Comparison of ENCODE assay signal across 12 mouse cellular contexts in the genomic region with DNA sequence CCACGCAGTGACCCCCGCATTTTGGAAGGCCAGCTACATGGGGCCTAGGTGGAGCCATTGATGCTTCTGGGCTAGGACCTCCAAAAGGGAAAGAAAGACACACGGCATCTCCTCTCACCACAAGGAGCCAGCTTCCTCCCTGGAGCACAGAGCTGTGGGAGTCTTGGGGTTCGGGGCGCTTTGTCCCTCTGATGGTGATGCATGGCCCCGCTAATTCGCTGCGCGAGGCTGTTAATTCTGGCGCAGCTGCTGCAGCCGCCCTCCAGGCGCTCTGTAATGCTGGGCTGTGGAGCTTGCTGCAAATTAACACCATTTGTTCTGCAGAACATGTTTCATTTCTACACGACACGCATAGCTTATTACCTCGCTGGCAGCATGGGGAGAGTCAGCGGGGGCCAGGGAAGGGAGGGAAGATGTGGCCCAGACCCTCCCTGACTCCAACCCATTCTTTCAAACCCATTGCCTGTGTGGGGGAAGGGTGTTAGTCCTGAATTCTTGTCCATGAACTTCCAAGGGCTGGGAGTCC. TPM values are rescaled to one million over a fixed set of nuclear protein-coding genes. Genes with fewer than 3 reads are reported as not detected.
DNase-seq lines count a peak whose midpoint lies in the region; ATAC-seq lines count a peak whose summit lies in the region.
"Had no signal": no experiment of that assay in that cellular context is flagged by ENCODE, and none has a peak within 500 bp of the region (broad histone marks: within the 10 kb centered on the region; RNA-seq: fewer than 3 reads in every experiment).

No protein-coding gene starts in this region.

- no peak overlapping the region for H3K4me3 ChIP-seq in forebrain, embryonic 11.5 days (ENCODE audit: low read depth, low read length)
- H3K4me3 ChIP-seq in limb, embryonic 10.5 days = peak overlapping the region; percentile 35
- peak overlapping the region; percentile 12; the same call in 1 of the 2 replicates for H3K4me3 ChIP-seq in neural tube, embryonic 11.5 days (ENCODE audit: low read depth, low read length)
- H3K4me3 ChIP-seq in kidney, embryonic 16.5 days (ENCODE audit: low read length) = no peak overlapping the region
- H3K4me3 ChIP-seq: heart, adult 2 months had no signal

- H3K36me3 ChIP-seq in forebrain, embryonic 11.5 days (ENCODE audit: control insufficient read depth, insufficient read depth, low read length) = no peaks in the 10 kb centered on the region
- H3K36me3 ChIP-seq in limb, embryonic 10.5 days = no peaks in the 10 kb centered on the region
- H3K36me3 ChIP-seq in neural tube, embryonic 11.5 days (ENCODE audit: control insufficient read depth, insufficient read depth, low read length) = no peaks in the 10 kb centered on the region
- no peaks in the 10 kb centered on the region for H3K36me3 ChIP-seq in kidney, embryonic 16.5 days (ENCODE audit: insufficient read depth, low read length)
- H3K36me3 ChIP-seq: G1E had no signal

- H3K4me1 ChIP-seq in forebrain, embryonic 11.5 days (replicated peaks; ENCODE audit: control insufficient read depth, insufficient read depth, low read length) = peaks cover 23% of the 10 kb centered on the region
- peaks cover 49% of the 10 kb centered on the region for H3K4me1 ChIP-seq in limb, embryonic 10.5 days
- peaks cover 37% of the 10 kb centered on the region for H3K4me1 ChIP-seq in neural tube, embryonic 11.5 days (ENCODE audit: control insufficient read depth, insufficient read depth, low read length)
- H3K4me1 ChIP-seq in kidney, embryonic 16.5 days (ENCODE audit: insufficient read depth, low read length) = no peaks in the 10 kb centered on the region

- peak overlapping the region; percentile 41 for H3K9ac ChIP-seq in forebrain, embryonic 11.5 days (ENCODE audit: low read length)
- H3K9ac ChIP-seq in neural tube, embryonic 11.5 days (ENCODE audit: low read length) = peak overlapping the region; percentile 47
- no peak overlapping the region for H3K9ac ChIP-seq in kidney, embryonic 16.5 days (replicated peaks; ENCODE audit: low read length)

- peaks cover 7% of the 10 kb centered on the region for H3K27me3 ChIP-seq in forebrain, embryonic 11.5 days (ENCODE audit: control insufficient read depth, insufficient read depth, low read length)
- peaks cover 95% of the 10 kb centered on the region for H3K27me3 ChIP-seq in limb, embryonic 10.5 days (ENCODE audit: low read depth, poor library complexity, severe bottlenecking)
- H3K27me3 ChIP-seq in neural tube, embryonic 11.5 days (ENCODE audit: control insufficient read depth, insufficient read depth, low read length) = no peaks in the 10 kb centered on the region
- peaks cover 43% of the 10 kb centered on the region for H3K27me3 ChIP-seq in kidney, embryonic 16.5 days (ENCODE audit: insufficient read depth, low read length)

- H3K4me2 ChIP-seq in forebrain, embryonic 11.5 days (ENCODE audit: low read depth, low read length, severe bottlenecking) = peak overlapping the region; percentile 31; the same call in 1 of the 2 replicates
- peak overlapping the region; percentile 27 for H3K4me2 ChIP-seq in neural tube, embryonic 11.5 days (ENCODE audit: low read depth)
- no peak overlapping the region for H3K4me2 ChIP-seq in kidney, embryonic 16.5 days (replicated peaks; ENCODE audit: low read depth, low read length)

- peak; percentile 59 for DNase-seq in embryo, embryonic 11 days
- DNase-seq in forebrain, embryonic 11.5 days (ENCODE audit: low spot score) = peak; percentile 72
- DNase-seq in limb, embryonic 10.5 days (ENCODE audit: low spot score) = peak; percentile 56
- peak; percentile 79 for DNase-seq in neural tube, embryonic 11.5 days (ENCODE audit: low spot score)
- no peak for DNase-seq in thymus, adult 18-20 months
- DNase-seq in kidney, adult 18-20 months = no peak
- DNase-seq: adrenal gland, postnatal 14 days; heart, adult 2 months; kidney, adult 2 months had no signal

- H3K27ac ChIP-seq in forebrain, embryonic 11.5 days (ENCODE audit: low read depth, low read length) = peak overlapping the region; percentile 95
- peak overlapping the region; percentile 72 for H3K27ac ChIP-seq in limb, embryonic 10.5 days
- peak overlapping the region; percentile 94 for H3K27ac ChIP-seq in neural tube, embryonic 11.5 days (ENCODE audit: low read depth, low read length)
- no peak overlapping the region for H3K27ac ChIP-seq in kidney, embryonic 16.5 days (ENCODE audit: low read length)
- H3K27ac ChIP-seq: heart, adult 2 months; macrophage had no signal

- no peaks in the 10 kb centered on the region for H3K9me3 ChIP-seq in forebrain, embryonic 11.5 days (ENCODE audit: control insufficient read depth, low read length)
- no peaks in the 10 kb centered on the region for H3K9me3 ChIP-seq in limb, embryonic 10.5 days (replicated peaks)
- no peaks in the 10 kb centered on the region for H3K9me3 ChIP-seq in neural tube, embryonic 11.5 days (ENCODE audit: control insufficient read depth, low read length)
- no peaks in the 10 kb centered on the region for H3K9me3 ChIP-seq in kidney, embryonic 16.5 days (ENCODE audit: low read length)
- H3K9me3 ChIP-seq: G1E had no signal

- ATAC-seq in forebrain, embryonic 11.5 days (replicated peaks; ENCODE audit: low FRiP score) = peak; percentile 76
- ATAC-seq in neural tube, embryonic 11.5 days (ENCODE audit: insufficient read depth, low FRiP score, low TSS enrichment) = peak; percentile 73
- no peak for ATAC-seq in kidney, embryonic 16.5 days (ENCODE audit: low FRiP score, low TSS enrichment)

- WGBS in forebrain, embryonic 11.5 days = 8% methylated on average over 16 of the region's 16 CpGs
- 3% methylated on average over 16 of the region's 16 CpGs for WGBS in limb, embryonic 10.5 days
- WGBS in neural tube, embryonic 11.5 days = 4% methylated on average over 16 of the region's 16 CpGs
- 14% methylated on average over 16 of the region's 16 CpGs for WGBS in kidney, embryonic 16.5 days

RNA-seq across cellular contexts. Expression of gene Acsf3, which starts 29.5 kb away (rescaled TPM):
- polyA plus RNA-seq in forebrain, embryonic 11.5 days (2014; fragmentation: Nextera tagmentation; extraction: Ambion mirVana) = 15.6 and 16.3 TPM in 2 replicates
- polyA plus RNA-seq in limb, embryonic 10.5 days (2016; fragmentation: Nextera tagmentation; extraction: Ambion mirVana) = 18.6 and 19.2 TPM in 2 replicates
- 15.4 and 16.2 TPM in 2 replicates for polyA plus RNA-seq in neural tube, embryonic 11.5 days (2014; fragmentation: Nextera tagmentation; extraction: Ambion mirVana)
- 22.7 and 22.9 TPM in 2 replicates for polyA plus RNA-seq in kidney, embryonic 16.5 days (2015; fragmentation: Nextera tagmentation; extraction: Ambion mirVana)

RNA-seq across cellular contexts. Expression of gene Cbfa2t3, which starts 46.9 kb away (rescaled TPM):
- 6.0 and 7.0 TPM in 2 replicates for polyA plus RNA-seq in forebrain, embryonic 11.5 days (2014; fragmentation: Nextera tagmentation; extraction: Ambion mirVana)
- 2.0 and 2.8 TPM in 2 replicates for polyA plus RNA-seq in limb, embryonic 10.5 days (2016; fragmentation: Nextera tagmentation; extraction: Ambion mirVana)
- 7.5 and 8.5 TPM in 2 replicates for polyA plus RNA-seq in neural tube, embryonic 11.5 days (2014; fragmentation: Nextera tagmentation; extraction: Ambion mirVana)
- 3.5 and 4.5 TPM in 2 replicates for polyA plus RNA-seq in kidney, embryonic 16.5 days (2015; fragmentation: Nextera tagmentation; extraction: Ambion mirVana)

Comparison
In these comparisons a context has a peak if more than half of its experiments do, and no peak if none do; other contexts are left out.
1. DNase-seq: peak in embryo, embryonic 11 days (single experiment), forebrain, embryonic 11.5 days (single experiment), limb, embryonic 10.5 days (single experiment) and neural tube, embryonic 11.5 days (single experiment); none in thymus, adult 18-20 months (0 of 2) and kidney, adult 18-20 months (single experiment).
2. H3K4me3 ChIP-seq: peak in limb, embryonic 10.5 days (single experiment) and neural tube, embryonic 11.5 days (single experiment); none in forebrain, embryonic 11.5 days (single experiment) and kidney, embryonic 16.5 days (single experiment).